Mouse (Mus musculus) heart, embryonic 13.5 days (tissue): ENCODE data around the gene Tmem206. TPM values are rescaled to one million over a fixed set of nuclear protein-coding genes. Genes with fewer than 3 reads are reported as not detected.
A peak's percentile ranks its signal among the peaks of the same experiment; 100 is the strongest.

Experiments used
- ATAC-seq: fragments of 200-750 bp; cut with Nextera tagmentation; 2 replicates; pipeline ENCODE4 v1.8.0; 2017; ENCODE audit warnings: moderate TSS enrichment; ENCODE audit not compliant: insufficient number of reproducible peaks, low FRiP score, low TSS enrichment; ENCODE audit errors: extremely low read depth
- H3K27ac ChIP-seq: fragments of 300-500 bp; sonication (generic); replicated peaks from 2 replicates; pipeline ENCODE4 v1.5.1; 2015; ENCODE audit warnings: moderate library complexity, mild to moderate bottlenecking, inconsistent platforms
- H3K27me3 ChIP-seq: fragments of 300-500 bp; sonication (generic); replicated peaks from 2 replicates; pipeline ENCODE4 v1.6.1; 2015; ENCODE audit warnings: mild to moderate bottlenecking, inconsistent platforms
- H3K36me3 ChIP-seq: fragments of 300-500 bp; sonication (generic); 2 replicates; pipeline ENCODE4 v1.6.1; 2015; ENCODE audit warnings: mild to moderate bottlenecking, inconsistent platforms
- H3K4me1 ChIP-seq: fragments of 300-500 bp; sonication (generic); 2 replicates; pipeline ENCODE4 v1.6.1; 2015; ENCODE audit warnings: inconsistent platforms
- H3K4me2 ChIP-seq: fragments of 300-500 bp; sonication (generic); 2 replicates; pipeline ENCODE4 v1.6.1; 2015; ENCODE audit warnings: inconsistent platforms, mild to moderate bottlenecking, moderate library complexity
- H3K4me3 ChIP-seq: fragments of 300-500 bp; sonication (generic); 2 replicates; pipeline ENCODE4 v1.5.1; 2015; ENCODE audit warnings: moderate library complexity, mild to moderate bottlenecking, inconsistent platforms
- H3K9ac ChIP-seq: fragments of 300-500 bp; sonication (generic); 2 replicates; pipeline ENCODE4 v1.6.1; 2015; ENCODE audit warnings: inconsistent platforms, mild to moderate bottlenecking, moderate library complexity
- H3K9me3 ChIP-seq: fragments of 300-500 bp; sonication (generic); 2 replicates; pipeline ENCODE4 v1.6.1; 2016; ENCODE audit warnings: inconsistent platforms
- WGBS: fragments of 180-500 bp; shearing (Covaris S2); methylation state at CpG from one replicate; pipeline ENCODE4 v1.1.7; 2015; ENCODE audit warnings: mixed read lengths; 5-methylcytosine and 5-hydroxymethylcytosine counted together
- polyA plus RNA-seq: library from polyadenylated mRNA; unstranded; fragments of >200 nt; fragmentation: Nextera tagmentation; extraction: Ambion mirVana; gene quantifications from 2 replicates; pipeline ENCODE4 v1.2.1, GENCODE M21; 2015

The Tmem206 gene
- polyA plus RNA-seq, 1 experiment from 2014 or later, result 16.2 TPM

DNA sequence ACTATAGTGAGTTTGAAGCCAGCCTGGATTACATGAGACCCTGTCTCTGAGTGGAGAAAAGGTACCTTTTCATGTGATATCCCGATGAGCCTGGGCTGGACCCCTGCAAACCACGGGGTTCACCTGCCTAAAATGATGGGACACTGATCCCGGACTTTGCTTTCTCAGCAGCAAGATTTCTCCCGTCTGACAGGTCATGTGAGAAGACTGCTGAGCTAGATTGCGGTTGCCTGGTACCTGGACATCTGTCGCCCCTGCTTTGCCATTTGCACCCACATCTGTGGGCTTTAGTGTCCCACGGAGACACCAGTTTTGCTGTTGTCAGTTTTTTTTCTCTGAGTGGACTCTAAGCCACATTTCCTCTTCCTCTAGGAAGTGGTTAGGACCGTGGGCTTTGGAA lies 1.5 kb downstream of the Tmem206 start:
- Histone ChIP-seq H3K36me3 (peaks cover 25% of the 10 kb centered on the region), H3K4me1 (peaks cover 28% of the 10 kb centered on the region), H3K27me3 (no peaks in the 10 kb centered on the region; the same call in 1 of the 2 replicates), H3K4me2 (peak overlapping the region; percentile 98), H3K9me3 (no peaks in the 10 kb centered on the region), H3K9ac (peak overlapping the region; percentile 91), H3K4me3 (peak overlapping the region; percentile 86; the same call in 1 of the 2 replicates), H3K27ac (no peak overlapping the region)
- 82% methylated on average over 8 of the region's 8 CpGs for WGBS
- ATAC-seq, result no peak

DNA sequence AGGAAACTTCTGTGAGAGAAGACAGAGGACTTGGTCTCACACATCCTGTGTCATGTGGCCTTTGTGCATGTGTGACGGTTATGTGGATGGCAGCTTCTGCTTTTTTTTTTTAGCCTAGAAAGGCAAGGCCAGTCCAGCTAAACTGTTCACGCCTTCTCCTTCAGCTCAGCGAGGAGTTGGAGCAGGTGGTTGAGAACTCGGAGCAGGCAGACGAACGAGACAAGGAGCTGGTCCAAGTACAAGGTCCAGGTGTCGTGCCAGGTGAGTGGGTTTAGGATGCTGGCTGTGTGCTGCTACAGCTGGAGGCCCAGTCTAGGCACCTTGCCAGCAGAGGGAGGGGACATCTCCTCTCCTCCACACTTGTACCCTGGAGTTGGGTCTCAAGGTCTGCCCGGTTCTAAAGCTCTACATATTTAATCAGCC lies 2.3 kb downstream of the Tmem206 start:
- 68% methylated on average over 8 of the region's 8 CpGs for WGBS
- H3K4me2 ChIP-seq, result 0 out of 2 replicates have a peak overlapping the region, but pooled peaks have one; percentile 98
- H3K9ac ChIP-seq, result peak overlapping the region; percentile 50; the same call in 1 of the 2 replicates
- no peaks in the 10 kb centered on the region; the same call in 1 of the 2 replicates for H3K27me3 ChIP-seq
- peaks cover 28% of the 10 kb centered on the region for H3K4me1 ChIP-seq
- peaks cover 33% of the 10 kb centered on the region for H3K36me3 ChIP-seq
- no peak overlapping the region for H3K27ac ChIP-seq
- no peaks in the 10 kb centered on the region for H3K9me3 ChIP-seq
- ATAC-seq, result no peak
- no peak overlapping the region for H3K4me3 ChIP-seq

DNA sequence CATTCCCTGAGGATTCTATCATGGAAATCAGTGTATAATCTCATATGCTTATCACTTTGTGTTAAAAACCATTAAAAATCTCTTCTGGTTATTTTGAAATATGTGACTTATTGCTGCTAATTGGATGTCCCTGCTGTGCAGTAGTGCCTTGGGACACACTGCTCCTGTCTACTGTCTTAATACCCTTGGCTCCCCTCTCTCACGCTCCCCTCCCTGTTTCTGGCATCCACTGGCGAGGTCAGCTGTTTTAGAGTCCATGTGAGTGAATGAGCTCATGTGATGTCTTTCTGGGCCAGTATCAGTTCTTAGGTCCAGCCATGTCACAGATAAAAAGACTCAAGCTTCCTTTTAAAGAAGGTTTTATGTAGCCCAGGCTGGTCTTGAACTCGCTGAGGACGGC lies 4.6 kb downstream of the Tmem206 start:
- H3K9me3 ChIP-seq, result no peaks in the 10 kb centered on the region
- H3K27ac ChIP-seq, result no peak overlapping the region
- H3K4me3 ChIP-seq, result no peak overlapping the region
- WGBS, result 84% methylated on average over 4 of the region's 4 CpGs
- H3K4me2 ChIP-seq, result no peak overlapping the region
- no peak overlapping the region for H3K9ac ChIP-seq
- peaks cover 25% of the 10 kb centered on the region for H3K4me1 ChIP-seq
- H3K27me3 ChIP-seq, result no peaks in the 10 kb centered on the region
- peaks cover 50% of the 10 kb centered on the region for H3K36me3 ChIP-seq
- ATAC-seq, result no peak

DNA sequence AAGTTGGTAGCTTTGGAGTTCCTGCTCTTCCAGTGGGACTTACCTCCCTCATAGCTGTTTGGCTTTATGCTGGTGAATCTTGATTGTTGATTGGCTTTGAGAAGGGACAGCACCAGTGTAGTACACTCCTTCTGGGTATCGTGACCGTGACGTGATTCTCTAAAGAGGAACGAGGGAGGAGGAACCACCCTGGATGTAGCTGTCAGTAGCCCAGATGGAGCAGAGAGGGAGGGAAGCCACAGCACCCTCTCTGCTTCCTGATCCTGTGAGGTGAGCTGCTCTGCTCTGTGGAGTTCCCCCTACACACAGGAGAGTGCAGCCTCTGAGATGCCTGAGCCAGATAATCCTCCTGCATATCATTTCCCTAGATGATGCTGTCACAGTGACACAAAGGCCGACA lies 8.8 kb downstream of the Tmem206 start:
- Histone ChIP-seq H3K36me3 (peaks cover 69% of the 10 kb centered on the region), H3K27ac (no peak overlapping the region), H3K9ac (no peak overlapping the region), H3K27me3 (no peaks in the 10 kb centered on the region), H3K4me1 (no peaks in the 10 kb centered on the region), H3K4me3 (no peak overlapping the region), H3K9me3 (no peaks in the 10 kb centered on the region), H3K4me2 (no peak overlapping the region)
- no peak for ATAC-seq
- WGBS, result 72% methylated on average over 5 of the region's 5 CpGs

DNA sequence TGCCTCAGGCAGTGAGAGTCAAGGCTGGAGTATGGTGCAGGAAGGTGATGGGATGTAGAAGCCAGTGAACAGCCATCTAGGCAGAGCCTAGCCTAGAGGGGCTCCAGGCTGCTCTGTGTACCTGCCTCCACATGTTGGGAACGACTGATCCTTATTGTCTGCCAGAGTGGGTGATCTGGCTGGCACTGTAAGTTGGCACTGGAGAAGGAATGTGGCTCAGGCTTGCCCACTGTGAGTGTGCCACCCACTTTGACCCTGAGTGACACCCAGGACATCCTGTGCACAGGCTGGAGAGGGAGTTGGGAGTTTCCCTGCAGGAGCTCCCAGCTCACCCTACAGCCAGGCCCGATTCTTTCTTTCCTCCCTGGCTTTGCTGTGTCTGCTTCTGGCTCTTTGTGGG lies 14.2 kb downstream of the Tmem206 start:
- Histone ChIP-seq H3K4me3 (no peak overlapping the region), H3K9ac (no peak overlapping the region), H3K27me3 (no peaks in the 10 kb centered on the region), H3K4me1 (no peaks in the 10 kb centered on the region), H3K36me3 (peaks cover 78% of the 10 kb centered on the region), H3K27ac (no peak overlapping the region), H3K4me2 (no peak overlapping the region), H3K9me3 (no peaks in the 10 kb centered on the region)
- no peak for ATAC-seq
- 83% methylated on average over 2 of the region's 2 CpGs for WGBS

DNA sequence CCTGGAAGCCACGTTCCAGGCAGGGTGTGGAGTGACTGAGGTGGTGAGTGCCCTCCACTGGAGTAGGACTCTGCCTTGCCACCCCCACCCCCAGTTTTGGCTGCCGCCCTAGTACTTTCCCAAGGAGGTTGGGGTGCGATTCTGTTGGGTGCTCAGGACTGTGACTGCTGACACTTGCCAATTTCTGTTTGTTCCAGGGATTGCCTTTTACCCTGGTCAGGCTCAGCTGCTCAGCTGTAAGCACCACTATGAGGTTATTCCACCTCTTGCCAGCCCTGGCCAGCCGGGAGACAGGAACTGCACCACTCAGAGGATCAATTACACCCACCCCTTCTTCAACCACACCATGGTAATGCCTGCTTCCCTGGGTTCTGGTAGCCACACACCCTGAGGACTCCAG lies 14.8 kb downstream of the Tmem206 start:
- Histone ChIP-seq H3K4me1 (no peaks in the 10 kb centered on the region), H3K9ac (no peak overlapping the region), H3K4me2 (no peak overlapping the region), H3K36me3 (peaks cover 84% of the 10 kb centered on the region), H3K9me3 (no peaks in the 10 kb centered on the region), H3K27ac (no peak overlapping the region), H3K27me3 (no peaks in the 10 kb centered on the region), H3K4me3 (no peak overlapping the region)
- ATAC-seq, result no peak
- 64% methylated on average over 4 of the region's 4 CpGs for WGBS

DNA sequence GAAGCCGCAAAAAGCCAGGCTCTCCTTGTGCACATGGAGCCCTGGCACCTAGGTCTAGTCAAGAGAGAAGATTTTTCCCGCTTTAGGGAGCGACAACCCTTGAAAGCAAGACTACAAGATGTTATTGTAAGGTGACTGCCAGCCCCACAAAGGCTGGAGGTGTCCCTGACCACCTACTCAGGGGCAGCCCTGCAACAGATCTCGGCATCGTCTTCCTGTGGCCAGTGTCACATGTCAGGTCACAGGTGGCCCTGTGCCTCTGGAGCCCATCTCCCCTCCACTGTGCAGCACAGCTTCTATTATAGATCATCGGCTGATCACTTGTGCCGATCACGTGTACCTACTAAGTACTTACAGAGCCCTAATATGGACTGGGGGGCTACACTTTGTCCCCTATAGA lies 21.9 kb downstream of the Tmem206 start:
- H3K27me3 ChIP-seq, result no peaks in the 10 kb centered on the region
- 81% methylated on average over 8 of the region's 8 CpGs for WGBS

DNA sequence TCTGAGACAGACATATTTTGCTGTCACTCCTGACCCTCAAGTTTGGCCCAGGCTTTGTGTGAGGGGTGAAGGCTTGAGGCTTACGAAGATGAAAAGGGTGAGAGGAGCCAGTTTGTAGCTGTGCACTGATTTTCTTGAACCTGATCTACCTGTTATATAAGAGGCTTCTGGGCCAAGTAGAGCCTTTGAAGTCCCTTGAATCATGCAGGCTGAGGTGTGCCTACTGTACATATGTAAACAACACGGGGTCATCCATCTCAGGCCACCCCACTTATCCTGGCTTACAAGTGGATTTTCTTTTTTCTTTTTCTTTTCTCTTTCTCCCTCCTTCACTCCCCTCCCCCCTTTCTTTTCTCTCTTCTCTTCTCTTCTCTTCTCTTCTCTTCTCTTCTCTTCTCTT lies 22.9 kb downstream of the Tmem206 start:
- Histone ChIP-seq H3K27ac (peak overlapping the region; percentile 82), H3K9ac (peak overlapping the region; percentile 40; the same call in 1 of the 2 replicates), H3K4me3 (no peak overlapping the region), H3K4me2 (peak overlapping the region; percentile 21; the same call in 1 of the 2 replicates), H3K9me3 (no peaks in the 10 kb centered on the region), H3K36me3 (peaks cover 88% of the 10 kb centered on the region), H3K27me3 (no peaks in the 10 kb centered on the region), H3K4me1 (peaks cover 37% of the 10 kb centered on the region)
- no peak for ATAC-seq
- WGBS, result 64% methylated on average over 2 of the region's 2 CpGs

More for the DNA sequence above, 21.9 kb downstream of the Tmem206 start:
- no peak overlapping the region for H3K4me3 ChIP-seq
- H3K9ac ChIP-seq, result no peak overlapping the region
- H3K4me2 ChIP-seq, result no peak overlapping the region
- no peak overlapping the region for H3K27ac ChIP-seq
- peaks cover 89% of the 10 kb centered on the region for H3K36me3 ChIP-seq
- H3K4me1 ChIP-seq, result peaks cover 30% of the 10 kb centered on the region
- no peak for ATAC-seq
- no peaks in the 10 kb centered on the region for H3K9me3 ChIP-seq

DNA sequence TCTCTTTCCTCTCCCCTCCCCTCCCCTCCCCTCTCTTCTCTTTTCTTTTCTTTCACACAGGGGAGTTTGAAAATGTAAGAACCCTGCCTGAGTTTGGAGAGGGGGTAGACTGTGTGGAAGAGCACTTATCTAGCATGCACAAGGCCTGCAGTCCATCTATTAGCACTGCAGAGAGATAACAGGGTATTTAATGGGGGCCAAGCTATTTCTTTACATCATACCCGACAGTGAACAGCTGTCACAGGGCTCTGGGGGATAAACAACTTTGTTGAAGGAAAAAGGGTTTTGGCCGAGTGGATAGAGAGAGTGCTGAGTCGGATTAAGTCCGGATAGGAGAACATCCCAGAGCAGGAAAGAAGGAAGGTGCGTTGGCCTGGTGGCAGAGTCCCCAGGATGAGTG lies 23.3 kb downstream of the Tmem206 start:
- Histone ChIP-seq H3K36me3 (peaks cover 88% of the 10 kb centered on the region), H3K4me2 (peak overlapping the region; percentile 21), H3K27ac (peak overlapping the region; percentile 82), H3K27me3 (no peaks in the 10 kb centered on the region), H3K9ac (peak overlapping the region; percentile 48), H3K4me1 (peaks cover 39% of the 10 kb centered on the region), H3K9me3 (no peaks in the 10 kb centered on the region), H3K4me3 (no peak overlapping the region)
- 8% methylated on average over 5 of the region's 5 CpGs for WGBS
- ATAC-seq, result peak; percentile 68

DNA sequence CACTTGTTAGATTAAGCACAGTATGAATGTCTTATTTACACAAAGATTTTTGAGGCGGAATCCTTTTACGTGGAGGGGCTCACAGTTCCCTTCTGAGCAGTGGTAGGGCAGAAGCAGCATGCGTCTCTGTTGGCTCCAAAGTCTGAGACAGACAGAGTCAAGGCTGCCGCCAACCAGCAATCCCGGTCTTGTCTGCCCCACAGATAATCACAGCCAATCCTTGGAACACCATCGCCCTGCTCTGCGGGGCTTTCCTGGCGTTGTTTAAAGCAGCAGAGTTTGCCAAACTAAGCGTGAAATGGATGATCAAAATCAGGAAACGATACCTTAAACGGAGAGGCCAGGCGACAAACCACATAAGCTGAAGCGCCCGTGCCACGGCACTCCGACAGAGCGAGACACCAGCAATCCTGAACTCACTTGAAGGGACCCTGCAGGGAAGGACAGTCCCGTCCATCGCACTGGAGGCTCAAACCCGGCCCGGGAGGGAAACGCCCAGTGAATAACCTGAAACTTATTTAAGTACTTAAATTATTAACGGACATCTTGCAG lies 23.9 kb downstream of the Tmem206 start:
- H3K36me3 ChIP-seq, result peaks cover 92% of the 10 kb centered on the region
- ATAC-seq, result no peak
- H3K9me3 ChIP-seq, result no peaks in the 10 kb centered on the region
- peak overlapping the region; percentile 21 for H3K4me2 ChIP-seq
- 54% methylated on average over 23 of the region's 23 CpGs for WGBS
- no peak overlapping the region for H3K4me3 ChIP-seq
- peaks cover 39% of the 10 kb centered on the region for H3K4me1 ChIP-seq
- H3K9ac ChIP-seq, result peak overlapping the region; percentile 48
- no peaks in the 10 kb centered on the region for H3K27me3 ChIP-seq
- peak overlapping the region; percentile 82 for H3K27ac ChIP-seq

DNA sequence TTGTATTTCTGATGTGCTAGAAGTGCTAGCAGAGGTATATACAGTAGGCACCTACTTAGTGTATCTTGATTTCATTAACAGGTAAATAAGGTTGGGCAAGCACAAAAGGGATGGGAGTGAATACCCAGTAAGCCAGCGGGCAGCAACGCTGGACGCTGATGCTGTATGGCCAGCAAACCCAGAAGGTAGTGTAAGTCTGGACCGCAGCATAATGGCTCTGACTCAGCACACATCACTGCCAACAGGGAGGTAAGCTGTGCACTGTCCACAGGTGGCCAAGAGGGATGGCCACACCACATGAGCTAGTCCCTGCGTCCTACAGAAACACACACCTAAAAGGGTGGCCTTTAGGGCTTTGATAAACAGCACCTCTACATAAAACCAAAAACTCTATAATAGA lies 24.6 kb downstream of the Tmem206 start:
- Histone ChIP-seq H3K4me2 (no peak overlapping the region), H3K27ac (no peak overlapping the region), H3K36me3 (peaks cover 92% of the 10 kb centered on the region)

More for the DNA sequence above, 24.6 kb downstream of the Tmem206 start:
- Histone ChIP-seq H3K27me3 (no peaks in the 10 kb centered on the region), H3K9ac (0 out of 2 replicates have a peak overlapping the region, but pooled peaks have one; percentile 33), H3K9me3 (no peaks in the 10 kb centered on the region), H3K4me3 (no peak overlapping the region), H3K4me1 (peaks cover 39% of the 10 kb centered on the region)
- no peak for ATAC-seq
- WGBS, result 89% methylated on average over 5 of the region's 5 CpGs
